Mouse (Mus musculus) liver, embryonic 13.5 days (tissue): ENCODE data around the gene Cpm. TPM values are rescaled to one million over a fixed set of nuclear protein-coding genes. Genes with fewer than 3 reads are reported as not detected.

ENCODE experiments used
- ATAC-seq: fragments of 200-750 bp; cut with Nextera tagmentation; 2 replicates; pipeline ENCODE4 v1.8.0; 2017; ENCODE audit warnings: low read depth, mild to moderate bottlenecking, moderate number of reproducible peaks, moderate library complexity
- DNase-seq: peaks from one replicate; pipeline ENCODE4 v3.0.0; 2022
- H3K27ac ChIP-seq: fragments of 300-500 bp; sonication (generic); 2 replicates; pipeline ENCODE4 v1.5.1; 2015; ENCODE audit warnings: moderate library complexity, mild to moderate bottlenecking, inconsistent platforms
- H3K27me3 ChIP-seq: fragments of 300-500 bp; sonication (generic); 2 replicates; pipeline ENCODE4 v1.6.1; 2015; ENCODE audit warnings: mild to moderate bottlenecking, inconsistent platforms
- H3K36me3 ChIP-seq: fragments of 300-500 bp; sonication (generic); 2 replicates; pipeline ENCODE4 v1.6.1; 2015; ENCODE audit warnings: mild to moderate bottlenecking, inconsistent platforms
- H3K4me1 ChIP-seq: fragments of 300-500 bp; sonication (generic); replicated peaks from 2 replicates; pipeline ENCODE4 v1.6.1; 2015; ENCODE audit warnings: inconsistent platforms
- H3K4me2 ChIP-seq: fragments of 300-500 bp; sonication (generic); 2 replicates; pipeline ENCODE4 v1.6.1; 2015; ENCODE audit warnings: inconsistent platforms, mild to moderate bottlenecking, moderate library complexity
- H3K4me3 ChIP-seq: fragments of 300-500 bp; sonication (generic); replicated peaks from 2 replicates; pipeline ENCODE4 v1.5.1; 2015; ENCODE audit warnings: mild to moderate bottlenecking, inconsistent platforms
- H3K9ac ChIP-seq: fragments of 300-500 bp; sonication (generic); 2 replicates; pipeline ENCODE4 v1.6.1; 2015; ENCODE audit warnings: mild to moderate bottlenecking, inconsistent platforms
- H3K9me3 ChIP-seq: fragments of 300-500 bp; sonication (generic); replicated peaks from 2 replicates; pipeline ENCODE4 v1.6.1; 2016; ENCODE audit warnings: inconsistent platforms
- WGBS: fragments of 180-500 bp; shearing (Covaris S2); methylation state at CpG from one replicate; pipeline ENCODE4 v1.1.7; 2015; ENCODE audit not compliant: insufficient replicate concordance; 5-methylcytosine and 5-hydroxymethylcytosine counted together
- polyA plus RNA-seq: library from polyadenylated mRNA; unstranded; fragments of >200 nt; fragmentation: Nextera tagmentation; extraction: Ambion mirVana; gene quantifications from 2 replicates; pipeline ENCODE4 v1.2.1, GENCODE M21; 2015

The Cpm gene
- polyA plus RNA-seq, 1 experiment from 2014 or later: 19.3 TPM

- 74% methylated on average over 27 of the region's 27 CpGs for WGBS
Observed at GRCm38 (mm10) chr10:117619041-117619861, 10.0 kb upstream of the Cpm start.

GRCm38 (mm10) chr10:117619862-117620179 is 9.5 kb upstream of the Cpm start:
- no peak overlapping the region for H3K4me2 ChIP-seq
- no peaks in the 10 kb centered on the region for H3K27me3 ChIP-seq
- no peak overlapping the region for H3K4me3 ChIP-seq
- 65% methylated on average over 2 of the region's 2 CpGs for WGBS
- DNase-seq (no peak), ATAC-seq (no peak)
- H3K36me3 ChIP-seq: no peaks in the 10 kb centered on the region
- no peak overlapping the region for H3K27ac ChIP-seq
- no peaks in the 10 kb centered on the region for H3K9me3 ChIP-seq
- H3K9ac ChIP-seq: no peak overlapping the region
- H3K4me1 ChIP-seq: no peaks in the 10 kb centered on the region

More at GRCm38 (mm10) chr10:117619041-117619861, 10.0 kb upstream of the Cpm start:
- Histone ChIP-seq H3K4me1 (no peaks in the 10 kb centered on the region), H3K9me3 (no peaks in the 10 kb centered on the region), H3K4me2 (no peak overlapping the region), H3K9ac (no peak overlapping the region), H3K27ac (no peak overlapping the region), H3K36me3 (no peaks in the 10 kb centered on the region), H3K4me3 (no peak overlapping the region), H3K27me3 (no peaks in the 10 kb centered on the region)
- no peak for DNase-seq
- no peak for ATAC-seq

- WGBS: 65% methylated on average over 4 of the region's 4 CpGs
- Histone ChIP-seq H3K9ac (no peak overlapping the region), H3K27ac (no peak overlapping the region), H3K4me1 (no peaks in the 10 kb centered on the region), H3K4me2 (no peak overlapping the region), H3K4me3 (no peak overlapping the region), H3K9me3 (no peaks in the 10 kb centered on the region), H3K27me3 (no peaks in the 10 kb centered on the region), H3K36me3 (no peaks in the 10 kb centered on the region)
- ATAC-seq (no peak), DNase-seq (no peak)
Observed at GRCm38 (mm10) chr10:117620530-117620929, 8.8 kb upstream of the Cpm start.

GRCm38 (mm10) chr10:117620934-117621501 is 8.3 kb upstream of the Cpm start:
- DNase-seq (no peak), ATAC-seq (no peak)
- no peak overlapping the region for H3K4me3 ChIP-seq
- H3K27ac ChIP-seq: no peak overlapping the region
- H3K4me2 ChIP-seq: no peak overlapping the region
- 47% methylated on average over 3 of the region's 3 CpGs for WGBS
- no peaks in the 10 kb centered on the region for H3K27me3 ChIP-seq
- H3K4me1 ChIP-seq: no peaks in the 10 kb centered on the region
- no peak overlapping the region for H3K9ac ChIP-seq
- no peaks in the 10 kb centered on the region for H3K36me3 ChIP-seq
- no peaks in the 10 kb centered on the region for H3K9me3 ChIP-seq

- no peaks in the 10 kb centered on the region for H3K27me3 ChIP-seq
- DNase-seq: no peak
- WGBS: 69% methylated on average over 12 of the region's 12 CpGs
Observed at GRCm38 (mm10) chr10:117621616-117622533, 7.4 kb upstream of the Cpm start.

GRCm38 (mm10) chr10:117623358-117623757 is 5.9 kb upstream of the Cpm start:
- no peaks in the 10 kb centered on the region for H3K4me1 ChIP-seq

More at GRCm38 (mm10) chr10:117621616-117622533, 7.4 kb upstream of the Cpm start:
- Histone ChIP-seq H3K27ac (no peak overlapping the region), H3K9me3 (no peaks in the 10 kb centered on the region), H3K4me1 (no peaks in the 10 kb centered on the region), H3K36me3 (no peaks in the 10 kb centered on the region), H3K9ac (no peak overlapping the region), H3K4me2 (no peak overlapping the region), H3K4me3 (no peak overlapping the region)
- no peak for ATAC-seq

GRCm38 (mm10) chr10:117624222-117624621 is 5.1 kb upstream of the Cpm start:
- H3K27me3 ChIP-seq: peaks cover 23% of the 10 kb centered on the region
- H3K36me3 ChIP-seq: no peaks in the 10 kb centered on the region
- no peak overlapping the region for H3K27ac ChIP-seq
- no peak overlapping the region for H3K4me3 ChIP-seq
- no peaks in the 10 kb centered on the region for H3K9me3 ChIP-seq
- H3K9ac ChIP-seq: no peak overlapping the region
- H3K4me2 ChIP-seq: no peak overlapping the region
- 46% methylated on average over 3 of the region's 3 CpGs for WGBS
- peaks cover 2% of the 10 kb centered on the region for H3K4me1 ChIP-seq
- DNase-seq (no peak), ATAC-seq (no peak)

More at GRCm38 (mm10) chr10:117623358-117623757, 5.9 kb upstream of the Cpm start:
- Histone ChIP-seq H3K9ac (no peak overlapping the region), H3K9me3 (no peaks in the 10 kb centered on the region), H3K27ac (no peak overlapping the region), H3K27me3 (peaks cover 14% of the 10 kb centered on the region), H3K36me3 (no peaks in the 10 kb centered on the region), H3K4me2 (no peak overlapping the region), H3K4me3 (no peak overlapping the region)
- no peak for ATAC-seq
- DNase-seq: no peak

- H3K27me3 ChIP-seq: peaks cover 30% of the 10 kb centered on the region
- 61% methylated on average over 9 of the region's 9 CpGs for WGBS
- H3K9me3 ChIP-seq: no peaks in the 10 kb centered on the region
- peaks cover 9% of the 10 kb centered on the region for H3K4me1 ChIP-seq
- no peak overlapping the region for H3K27ac ChIP-seq
- no peak overlapping the region for H3K4me2 ChIP-seq
- ATAC-seq: no peak
- H3K9ac ChIP-seq: no peak overlapping the region
- H3K4me3 ChIP-seq: no peak overlapping the region
- H3K36me3 ChIP-seq: no peaks in the 10 kb centered on the region
- no peak for DNase-seq
Observed at GRCm38 (mm10) chr10:117624655-117625497, 4.4 kb upstream of the Cpm start.

- DNase-seq (no peak), ATAC-seq (no peak)
- Histone ChIP-seq H3K4me1 (peaks cover 9% of the 10 kb centered on the region), H3K4me2 (no peak overlapping the region), H3K36me3 (no peaks in the 10 kb centered on the region), H3K27me3 (peaks cover 38% of the 10 kb centered on the region), H3K27ac (no peak overlapping the region), H3K9me3 (no peaks in the 10 kb centered on the region), H3K9ac (no peak overlapping the region), H3K4me3 (no peak overlapping the region)
- WGBS: 60% methylated on average over 8 of the region's 9 CpGs
Observed at GRCm38 (mm10) chr10:117625500-117626296, 3.6 kb upstream of the Cpm start.

GRCm38 (mm10) chr10:117626297-117626613 is 3.0 kb upstream of the Cpm start:
- DNase-seq (no peak), ATAC-seq (no peak)
- no peak overlapping the region for H3K4me2 ChIP-seq
- H3K4me1 ChIP-seq: peaks cover 9% of the 10 kb centered on the region
- no peak overlapping the region for H3K4me3 ChIP-seq
- no peak overlapping the region for H3K9ac ChIP-seq
- no peak overlapping the region for H3K27ac ChIP-seq
- 59% methylated on average over 3 of the region's 3 CpGs for WGBS
- no peaks in the 10 kb centered on the region for H3K36me3 ChIP-seq
- H3K9me3 ChIP-seq: no peaks in the 10 kb centered on the region
- H3K27me3 ChIP-seq: peaks cover 43% of the 10 kb centered on the region
